Mouse (Mus musculus) heart, adult 2 months (tissue): ENCODE data around the gene Abcb11. TPM values are rescaled to one million over a fixed set of nuclear protein-coding genes. Genes with fewer than 3 reads are reported as not detected.

Experiments
- DNase-seq, 2 experiments: peaks; one replicate each; pipeline ENCODE4 v3.0.0; 2021
- H3K27ac ChIP-seq: fragments of 200-600 bp; 2 replicates; pipeline ENCODE4 v1.8.1; 2022
- H3K27me3 ChIP-seq: fragments of 200-500 bp; 2 replicates; pipeline ENCODE4 v1.6.1; 2012; ENCODE audit warnings: mild to moderate bottlenecking, low read length, inconsistent platforms, mixed read lengths; ENCODE audit not compliant: control insufficient read depth, insufficient read depth
- H3K36me3 ChIP-seq: fragments of 200-500 bp; 2 replicates; pipeline ENCODE4 v1.6.1; 2012; ENCODE audit warnings: low read length, inconsistent platforms; ENCODE audit not compliant: control insufficient read depth, insufficient read depth
- H3K4me1 ChIP-seq: fragments of 200-500 bp; 2 replicates; pipeline ENCODE4 v1.6.1; 2011; ENCODE audit warnings: low read length; ENCODE audit not compliant: control insufficient read depth, insufficient read depth
- H3K4me3 ChIP-seq: fragments of 200-600 bp; 2 replicates; pipeline ENCODE4 v1.8.1; 2022
- H3K79me2 ChIP-seq: fragments of 200-500 bp; replicated peaks from 2 replicates; pipeline ENCODE4 v1.6.1; 2012; ENCODE audit warnings: mild to moderate bottlenecking, inconsistent platforms, low read length, moderate library complexity, mixed read lengths; ENCODE audit not compliant: control insufficient read depth, insufficient read depth
- H3K9ac ChIP-seq: fragments of 200-500 bp; 2 replicates; pipeline ENCODE4 v1.6.1; 2012; ENCODE audit warnings: low read depth, mild to moderate bottlenecking, control low read depth, inconsistent platforms, low read length, mixed read lengths
- CTCF ChIP-seq: fragments of 200-600 bp; IDR thresholded peaks from 2 replicates; pipeline ENCODE4 v1.8.1; 2022; ENCODE audit warnings: antibody characterized with exemption, mild to moderate bottlenecking, moderate library complexity
- EP300 ChIP-seq: fragments of 200-500 bp; IDR thresholded peaks from 2 replicates; pipeline ENCODE4 v1.6.1; 2011; ENCODE audit warnings: low read depth, low read length, control low read depth; ENCODE audit not compliant: insufficient read depth
- POLR2A ChIP-seq: fragments of 200-500 bp; IDR thresholded peaks from 2 replicates; pipeline ENCODE4 v1.6.1; 2011; ENCODE audit warnings: mild to moderate bottlenecking, low read depth, low read length, control low read depth; ENCODE audit not compliant: insufficient read depth
- WGBS: fragments of 180-500 bp; shearing (Covaris S2); methylation state at CpG from one replicate; pipeline ENCODE4 v1.1.7; 2018; 5-methylcytosine and 5-hydroxymethylcytosine counted together
- intact Hi-C: fragments of 180-260 bp; cut with DNase I; formaldehyde crosslinking; loops from one replicate; pipeline ENCODE4 v1.15.1; 2025
- polyA plus RNA-seq: library from polyadenylated mRNA; depleted of rRNA; stranded (reverse); fragments of >200 nt; gene quantifications from 2 replicates; pipeline ENCODE4 v1.2.3, GENCODE M21; 2012; rRNA removed
- total RNA-seq, 2 experiments: library from RNA; stranded (reverse); gene quantifications; 2 replicates each; pipeline ENCODE4 v1.2.3; 2021

The Abcb11 gene
- total and polyA plus RNA-seq, 3 experiments = not detected

DNA sequence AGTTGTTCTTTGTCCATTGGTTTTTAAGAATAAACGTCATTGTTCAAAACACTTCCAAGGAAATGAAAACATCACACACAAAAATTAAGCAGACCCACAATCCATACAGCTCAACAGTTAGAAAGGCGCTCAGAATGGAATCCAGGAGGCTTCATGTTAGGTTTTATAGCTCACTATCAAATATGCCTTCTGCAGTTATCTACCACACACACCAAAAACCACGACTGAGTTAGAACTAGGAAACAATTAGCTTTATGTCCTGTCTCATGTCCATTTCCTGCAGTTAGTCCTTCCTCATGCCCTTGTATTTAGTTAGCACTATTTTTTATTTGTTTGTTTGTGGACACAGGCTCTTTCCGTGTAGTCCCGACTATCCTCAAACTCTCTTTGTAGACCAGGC lies 151.4 kb downstream of the Abcb11 start:
- no peak for DNase-seq
- Histone ChIP-seq H3K36me3 (no peaks in the 10 kb centered on the region), H3K4me1 (no peaks in the 10 kb centered on the region), H3K9ac (no peak overlapping the region), H3K27me3 (no peaks in the 10 kb centered on the region), H3K27ac (no peak overlapping the region), H3K79me2 (no peaks in the 10 kb centered on the region), H3K4me3 (no peak overlapping the region)
- TF ChIP-seq POLR2A (no peak), EP300 (no peak), CTCF (no peak)
- intact Hi-C loops = no loop called here
- WGBS = 75% methylated on average over 5 of the region's 5 CpGs

DNA sequence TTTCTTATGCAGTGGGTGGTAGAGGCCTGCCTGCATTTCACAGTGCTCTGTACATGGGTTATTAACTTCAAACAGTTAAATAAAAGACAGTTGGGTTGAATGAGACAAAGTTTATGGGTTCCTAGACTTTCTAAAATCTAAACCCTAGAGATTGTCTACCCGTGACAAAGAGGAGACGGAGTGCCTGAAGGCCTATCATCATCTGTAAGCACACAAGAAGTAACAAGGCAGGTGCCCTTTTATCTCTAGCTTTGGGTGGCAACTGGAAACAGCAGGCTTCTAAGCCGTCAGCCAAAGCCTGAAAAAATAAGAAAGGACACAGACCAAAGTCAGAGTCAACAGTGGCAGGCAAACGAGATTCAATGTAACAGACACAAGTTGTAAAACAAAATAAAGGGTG lies 153.2 kb downstream of the Abcb11 start:
- H3K36me3 ChIP-seq = no peaks in the 10 kb centered on the region
- WGBS = 77% methylated on average over 4 of the region's 4 CpGs
- intact Hi-C loops = no loop called here
- no peaks in the 10 kb centered on the region for H3K27me3 ChIP-seq
- DNase-seq = no peak
- no peak overlapping the region for H3K27ac ChIP-seq
- no peak overlapping the region for H3K4me3 ChIP-seq
- no peaks in the 10 kb centered on the region for H3K79me2 ChIP-seq
- TF ChIP-seq POLR2A = no peak
- TF ChIP-seq CTCF = no peak
- no peak for TF ChIP-seq EP300
- no peak overlapping the region for H3K9ac ChIP-seq
- H3K4me1 ChIP-seq = no peaks in the 10 kb centered on the region

DNA sequence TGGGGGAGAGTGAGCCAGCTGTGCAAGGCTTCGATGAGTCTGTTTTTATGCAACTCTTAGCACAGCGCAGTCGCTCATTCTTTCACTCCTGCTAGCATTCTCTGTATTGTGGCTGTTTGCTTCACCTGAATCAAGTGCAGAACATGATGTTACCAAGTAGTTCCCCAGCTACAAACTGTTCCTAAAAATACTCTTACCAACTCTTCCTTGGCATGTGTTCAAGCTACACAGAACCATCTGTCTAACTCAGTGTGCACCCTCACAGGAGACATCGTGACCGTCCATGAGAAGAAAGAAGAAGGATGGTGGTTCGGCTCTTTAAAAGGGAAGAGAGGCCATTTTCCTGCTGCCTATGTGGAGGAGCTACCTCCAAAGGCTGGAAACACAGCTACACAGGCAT lies 153.7 kb downstream of the Abcb11 start:
- no peaks in the 10 kb centered on the region for H3K36me3 ChIP-seq
- H3K79me2 ChIP-seq = no peaks in the 10 kb centered on the region
- DNase-seq = no peak
- H3K4me1 ChIP-seq = no peaks in the 10 kb centered on the region
- no peaks in the 10 kb centered on the region for H3K27me3 ChIP-seq
- no peak overlapping the region for H3K27ac ChIP-seq
- 73% methylated on average over 6 of the region's 6 CpGs for WGBS
- TF ChIP-seq EP300 (no peak), CTCF (no peak), POLR2A (no peak)
- intact Hi-C loops = no loop called here
- no peak overlapping the region for H3K4me3 ChIP-seq
- H3K9ac ChIP-seq = no peak overlapping the region

Other genes with a start within 250 kb of the Abcb11 start
- gene Nostrin, start 206.8 kb downstream of the Abcb11 start, total RNA-seq = 1 to 10 TPM; 5.9 to 6.7 TPM
- 1.4 and 3.1 TPM in 2 replicates for gene Nostrin, start 206.8 kb downstream of the Abcb11 start, polyA plus RNA-seq
- under 1 TPM; 0.32 to 0.39 TPM for gene Spc25, start 136.4 kb downstream of the Abcb11 start, total RNA-seq
- gene Spc25, start 136.4 kb downstream of the Abcb11 start, polyA plus RNA-seq = 0.12 and 0.44 TPM in 2 replicates
- gene G6pc2, start 131.5 kb downstream of the Abcb11 start, total RNA-seq = not detected
- not detected in 2 replicates for gene G6pc2, start 131.5 kb downstream of the Abcb11 start, polyA plus RNA-seq
- gene Dhrs9, start 37.8 kb upstream of the Abcb11 start, total RNA-seq = under 1 TPM; 0.08 to 0.32 TPM
- 0.20 and 0.35 TPM in 2 replicates for gene Dhrs9, start 37.8 kb upstream of the Abcb11 start, polyA plus RNA-seq
- gene Lrp2, start 243.4 kb upstream of the Abcb11 start, total RNA-seq = 1 to 10 TPM in 1 of 2 experiments, under 1 TPM in 1; 0.84 to 1.2 TPM
- gene Lrp2, start 243.4 kb upstream of the Abcb11 start, polyA plus RNA-seq = 0.31 and 0.61 TPM in 2 replicates